Mouse (Mus musculus) gastrocnemius, postnatal 4 days (tissue): ENCODE results near the gene Gstt1. TPM values are rescaled to one million over a fixed set of nuclear protein-coding genes. Genes with fewer than 3 reads are reported as not detected.
"Not testable (repeated sequence)": the region's sequence is repeated elsewhere in the genome, so short reads cannot be mapped to it uniquely, and the experiment has no call there.

Source experiments
- DNase-seq, 2 experiments: peaks; one replicate each; pipeline ENCODE4 v3.0.0; 2021 to 2022; ENCODE audit warnings: low spot score in 2 of 2, mixed read lengths in 2 of 2
- total RNA-seq, 2 experiments: library from RNA; stranded (reverse); gene quantifications; 2 replicates each; pipeline ENCODE4 v1.2.3; 2021

Gstt1 gene
- total RNA-seq, 2 experiments from 2014 or later, result 10.2 to 11.8 TPM

DNA sequence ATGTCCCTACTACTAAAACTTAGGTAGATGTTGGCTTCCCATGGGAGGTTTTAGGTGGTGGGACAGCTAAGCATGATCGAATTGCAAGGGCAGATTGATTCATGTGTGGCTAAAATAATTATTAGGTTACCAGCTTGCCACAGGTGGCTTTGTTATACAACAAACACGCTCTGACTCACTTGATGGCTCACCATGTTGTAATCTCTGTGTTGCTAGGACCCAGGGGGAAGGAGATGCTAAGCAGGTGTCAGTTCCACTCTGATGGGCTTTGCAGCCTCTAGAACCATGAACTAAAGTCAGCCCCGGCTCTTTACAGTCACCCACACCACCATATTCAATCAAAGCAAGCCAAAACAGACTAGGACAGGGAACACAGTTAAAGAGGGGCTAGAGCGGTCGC, 21.5 kb upstream of the Gstt1 start:
- DNase-seq, result no peak

DNA sequence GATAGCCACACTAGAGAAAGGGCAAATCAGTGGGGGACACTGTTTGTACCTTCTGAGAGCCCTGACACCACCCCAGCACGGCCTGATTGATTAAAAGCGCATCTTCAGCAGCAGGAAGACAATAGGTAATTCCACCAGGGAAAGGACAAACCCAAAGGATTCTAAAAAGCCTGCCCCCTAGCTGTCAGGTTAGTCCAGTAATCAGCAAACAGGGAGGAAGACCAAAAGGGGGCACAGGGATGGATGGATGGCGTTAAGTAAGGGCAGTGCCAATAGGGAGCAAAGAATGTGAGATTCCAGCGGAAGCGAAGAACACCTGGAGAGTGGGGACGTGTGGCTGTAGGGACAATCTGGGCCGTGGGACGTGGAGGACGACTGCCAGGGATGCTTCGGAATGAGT, 20.3 kb upstream of the Gstt1 start:
- DNase-seq, result no peak

DNA sequence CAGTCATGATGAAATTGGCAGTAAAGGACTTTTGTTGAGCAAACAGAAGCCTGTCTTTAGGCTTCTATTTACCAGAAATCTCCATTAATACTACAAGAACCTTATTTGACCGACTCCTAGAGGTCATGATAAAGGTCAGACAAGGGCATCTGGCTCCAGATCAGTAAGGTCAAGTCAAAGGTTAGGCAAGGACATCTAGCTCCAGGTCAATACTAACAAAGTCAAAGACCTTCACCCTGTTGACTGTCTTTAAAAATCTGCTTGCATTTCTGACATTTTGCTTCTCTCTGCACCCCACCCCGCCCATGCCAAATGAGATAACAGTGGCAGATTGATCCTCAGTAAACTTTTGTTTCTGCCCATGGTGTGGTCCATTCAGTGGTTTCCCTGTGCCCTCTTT, 5.8 kb upstream of the Gstt1 start:
- no peak for DNase-seq

DNA sequence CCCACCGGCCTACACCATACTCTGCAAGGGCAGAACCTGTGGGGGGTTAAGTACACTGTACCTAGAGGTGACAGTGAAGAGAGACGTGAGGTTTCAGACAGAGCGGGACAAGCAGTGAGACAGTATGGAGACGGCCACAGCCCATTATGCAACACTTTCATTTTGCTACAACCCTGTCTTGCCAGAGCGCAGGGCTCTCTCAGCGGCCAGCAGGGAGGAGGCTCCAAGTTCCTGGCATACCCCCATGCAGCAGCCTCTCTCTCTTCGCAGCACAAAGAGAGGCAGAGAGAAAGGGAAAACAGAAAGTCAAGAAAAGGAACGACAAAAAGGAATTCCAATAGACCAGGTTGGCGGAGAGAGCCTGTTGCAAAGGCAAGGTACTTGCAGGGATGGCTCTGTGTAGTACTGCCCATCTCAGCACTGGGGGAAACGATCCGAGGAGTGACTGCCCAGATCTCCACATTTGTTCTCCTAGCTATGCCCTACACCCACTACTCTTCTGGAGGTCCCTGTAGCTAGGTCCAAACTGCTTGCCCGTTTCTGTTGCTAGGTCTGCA, 687 bp downstream of the Gstt1 start:
- peak in 1 of 2 experiments; percentile 56 for DNase-seq

DNA sequence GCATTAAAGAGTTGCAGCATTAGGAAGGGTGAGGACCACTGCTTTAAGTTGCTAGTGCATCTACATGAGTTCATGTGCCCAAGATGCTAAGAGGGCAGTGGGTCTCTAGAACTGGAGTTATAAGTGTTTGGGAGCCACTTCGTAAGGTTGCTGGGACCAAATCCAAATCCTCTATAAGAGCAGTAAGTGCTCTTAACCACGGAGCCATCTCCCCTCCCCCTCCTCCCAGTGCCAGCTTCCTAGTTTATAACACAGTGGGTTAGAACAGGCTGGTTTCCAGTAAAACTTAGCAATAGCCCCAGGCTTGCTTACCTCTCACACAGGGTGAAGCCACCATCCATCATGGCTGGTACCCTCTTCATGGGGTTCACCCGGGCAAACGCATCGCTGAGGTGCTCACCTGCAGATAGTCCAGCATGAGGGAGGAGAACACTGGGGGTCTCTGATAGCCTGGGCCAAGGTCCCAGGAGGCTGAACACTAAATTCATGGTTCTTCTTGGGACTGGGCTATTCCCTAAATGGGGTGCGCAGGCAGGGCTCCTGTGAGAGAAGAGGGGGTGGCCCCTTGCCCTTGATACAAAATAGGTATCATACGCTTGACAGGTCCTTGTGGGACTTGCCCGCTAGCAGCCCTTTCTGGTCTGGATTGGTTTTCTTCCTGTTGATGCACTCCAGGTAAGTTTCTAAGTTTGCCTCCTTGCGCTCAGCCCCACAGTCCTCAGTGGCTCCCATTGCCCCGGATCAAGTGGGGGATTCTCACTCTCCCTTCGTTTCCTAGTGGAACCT, 1.5 kb downstream of the Gstt1 start:
- no peak for DNase-seq

DNA sequence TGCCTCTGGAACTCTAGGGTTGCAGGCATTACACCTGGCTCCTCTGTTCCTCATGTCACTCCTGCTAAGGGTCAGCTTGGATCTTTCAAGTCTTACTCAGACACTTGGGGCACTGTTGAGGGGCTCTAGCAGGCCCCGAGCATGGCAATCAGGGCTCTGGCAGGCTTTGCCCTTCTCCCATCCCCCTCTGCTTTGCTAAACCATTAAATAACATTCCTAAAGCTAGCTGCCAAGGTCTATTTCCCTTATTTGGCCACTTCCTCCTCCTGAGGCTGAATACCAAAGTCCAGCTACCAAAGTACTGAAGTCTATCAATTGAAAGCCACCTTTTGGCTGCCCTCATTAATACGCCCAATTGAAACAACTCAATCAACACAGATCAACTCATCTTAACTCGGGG, 3.5 kb downstream of the Gstt1 start:
- no peak for DNase-seq

DNA sequence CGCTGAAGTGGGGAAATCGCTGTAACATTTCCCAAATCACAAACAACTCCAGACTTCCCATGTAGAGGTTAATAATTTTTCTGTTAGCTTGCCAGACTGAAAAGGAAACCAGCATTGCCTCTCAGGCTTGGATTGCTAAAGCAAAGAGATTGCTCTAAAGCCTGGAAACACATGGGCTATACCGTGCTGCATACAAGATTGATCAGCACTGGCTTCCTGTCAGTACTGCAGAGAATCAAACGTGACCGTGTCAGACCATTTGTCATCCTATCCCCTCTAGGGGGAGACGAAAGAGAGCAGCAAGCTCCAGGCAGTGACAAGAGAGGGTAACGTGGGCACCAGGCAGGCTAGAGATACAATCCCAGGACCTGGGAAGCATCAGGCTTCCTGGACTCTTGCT, 7.6 kb downstream of the Gstt1 start:
- no peak for DNase-seq

DNA sequence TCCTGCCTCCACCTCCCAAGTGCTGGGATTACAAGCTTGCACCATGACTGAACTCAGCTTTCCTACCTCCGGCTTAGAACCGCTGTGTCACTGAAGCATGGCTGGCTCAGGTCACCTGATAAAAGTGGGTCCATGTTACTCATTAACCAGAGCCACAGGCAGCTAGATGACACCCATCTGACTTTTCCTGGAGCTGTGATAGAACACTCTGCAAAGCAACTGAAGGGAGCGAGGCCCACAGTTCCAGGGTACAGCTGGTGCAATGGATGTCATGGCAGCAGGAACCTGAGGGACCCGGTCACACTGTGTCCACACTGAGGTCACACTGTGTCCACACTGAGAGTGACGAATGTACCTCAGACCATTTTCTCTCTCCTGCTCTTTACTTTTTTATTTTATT, 8.5 kb downstream of the Gstt1 start:
- DNase-seq, result no peak

DNA sequence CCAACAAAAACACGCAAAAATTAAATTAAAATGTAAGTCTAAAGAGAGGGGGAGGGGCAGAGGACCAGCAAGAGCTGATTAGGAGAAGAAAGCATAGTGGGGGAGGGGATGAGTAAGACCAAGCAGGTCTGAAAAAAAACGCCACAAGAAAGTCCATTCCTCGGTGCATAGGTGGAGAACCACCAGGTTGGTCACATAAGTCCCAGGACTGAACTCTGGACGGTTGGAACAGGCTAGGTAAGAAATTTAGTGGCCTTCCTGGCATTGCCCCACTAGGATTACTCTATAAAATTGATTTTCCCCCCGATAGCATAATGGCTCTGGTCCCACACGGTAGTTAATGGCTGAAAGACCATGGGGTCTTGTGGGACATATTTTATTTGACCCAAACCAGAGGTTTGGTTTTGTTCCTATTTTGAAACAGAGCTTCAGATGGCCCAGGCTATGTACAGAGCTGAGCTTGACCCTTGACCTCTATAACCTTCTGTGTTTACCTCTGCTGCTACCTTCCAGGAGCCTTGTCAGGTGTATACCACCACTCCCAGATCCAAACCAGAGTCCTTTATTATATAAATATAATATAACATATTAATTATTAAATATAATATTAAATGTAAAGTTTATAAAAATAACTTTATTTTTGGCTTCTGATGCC, 9.2 kb downstream of the Gstt1 start:
- DNase-seq, result no peak

DNA sequence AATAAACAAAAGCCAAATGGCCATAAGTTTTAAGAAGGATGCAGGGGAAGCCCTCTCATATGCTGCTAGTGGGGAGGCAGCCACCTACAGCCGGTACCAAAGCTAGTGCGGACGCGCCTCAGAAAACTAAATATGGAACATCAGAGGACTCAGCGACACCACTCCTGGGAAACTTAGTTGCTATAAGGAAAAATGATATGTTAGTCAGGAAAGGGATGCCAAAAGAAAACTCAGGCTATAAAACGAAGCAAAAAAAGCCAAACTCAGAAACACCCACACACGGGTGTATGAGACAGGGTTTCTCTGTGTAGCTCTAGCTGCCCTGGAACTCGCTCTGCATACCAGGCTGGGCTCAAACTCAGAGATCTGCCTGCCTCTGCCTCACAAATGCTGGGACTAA, 10.1 kb downstream of the Gstt1 start:
- no peak for DNase-seq

DNA sequence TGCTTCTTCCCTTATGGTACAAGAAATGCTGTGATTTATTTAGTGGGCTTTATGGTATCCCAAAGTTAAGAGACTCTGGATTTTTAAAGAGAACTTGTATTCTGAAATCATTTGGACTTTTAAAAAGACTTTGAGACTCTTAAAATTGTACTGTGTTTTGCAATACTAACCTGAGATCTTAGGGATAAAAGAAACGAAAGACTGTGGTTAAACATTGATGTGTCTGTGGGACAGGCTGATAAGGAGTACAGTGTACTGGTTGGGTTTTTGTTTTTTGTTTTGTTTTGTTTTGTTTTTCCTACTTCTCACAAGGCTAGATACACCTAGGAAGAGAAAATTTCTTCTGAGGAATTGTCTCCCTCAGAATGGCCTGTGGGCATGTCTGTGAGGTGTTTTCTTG, 12.9 kb downstream of the Gstt1 start:
- no peak for DNase-seq

DNA sequence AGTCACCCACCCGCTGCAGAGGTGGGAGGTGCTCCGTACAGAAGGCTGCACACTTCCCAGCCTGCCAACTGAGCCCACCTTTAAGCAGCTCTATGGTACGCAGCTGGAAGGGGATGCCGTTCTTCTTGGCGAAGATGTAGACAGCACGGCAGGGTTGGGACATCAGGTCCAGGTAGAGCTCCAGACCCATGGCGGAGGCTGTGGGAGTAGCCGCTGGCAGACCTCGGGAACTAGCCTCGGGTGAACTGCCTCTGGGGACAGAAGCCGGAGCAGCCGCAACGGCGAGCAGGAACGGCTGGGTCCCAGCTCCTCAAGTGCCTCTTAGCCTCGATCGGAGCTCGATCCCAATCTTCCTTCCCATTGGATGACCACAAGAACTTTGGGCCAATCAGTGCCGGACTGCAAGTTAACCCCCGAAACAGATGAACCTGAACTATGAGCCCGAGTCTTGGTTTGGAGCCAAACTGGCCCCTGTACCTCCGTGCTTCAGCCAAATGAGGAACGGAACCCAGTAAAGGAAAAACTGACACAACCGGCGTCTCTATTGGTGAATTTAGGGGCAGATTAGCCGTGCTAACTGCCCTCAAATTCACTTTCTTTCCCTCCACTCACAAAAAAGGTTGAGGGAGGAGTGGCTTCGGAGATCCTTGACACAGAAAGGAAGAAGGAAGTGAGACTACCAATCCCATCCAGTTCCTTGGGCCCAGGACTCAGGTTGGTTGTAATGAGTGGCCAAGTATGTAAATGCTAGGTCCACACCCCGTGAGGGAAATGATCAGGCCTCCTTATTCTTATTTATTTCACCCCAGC, 17.4 kb downstream of the Gstt1 start, which contains the start of the genes Gm20441 and Gstt3:
TSS of gene Gm20441 (minus strand) at position 186 of the 810 bp plus-strand sequence.
TSS of gene Gstt3 (minus strand) at position 646 of the 810 bp plus-strand sequence.
- peak; percentile 29 to 60 for DNase-seq

DNA sequence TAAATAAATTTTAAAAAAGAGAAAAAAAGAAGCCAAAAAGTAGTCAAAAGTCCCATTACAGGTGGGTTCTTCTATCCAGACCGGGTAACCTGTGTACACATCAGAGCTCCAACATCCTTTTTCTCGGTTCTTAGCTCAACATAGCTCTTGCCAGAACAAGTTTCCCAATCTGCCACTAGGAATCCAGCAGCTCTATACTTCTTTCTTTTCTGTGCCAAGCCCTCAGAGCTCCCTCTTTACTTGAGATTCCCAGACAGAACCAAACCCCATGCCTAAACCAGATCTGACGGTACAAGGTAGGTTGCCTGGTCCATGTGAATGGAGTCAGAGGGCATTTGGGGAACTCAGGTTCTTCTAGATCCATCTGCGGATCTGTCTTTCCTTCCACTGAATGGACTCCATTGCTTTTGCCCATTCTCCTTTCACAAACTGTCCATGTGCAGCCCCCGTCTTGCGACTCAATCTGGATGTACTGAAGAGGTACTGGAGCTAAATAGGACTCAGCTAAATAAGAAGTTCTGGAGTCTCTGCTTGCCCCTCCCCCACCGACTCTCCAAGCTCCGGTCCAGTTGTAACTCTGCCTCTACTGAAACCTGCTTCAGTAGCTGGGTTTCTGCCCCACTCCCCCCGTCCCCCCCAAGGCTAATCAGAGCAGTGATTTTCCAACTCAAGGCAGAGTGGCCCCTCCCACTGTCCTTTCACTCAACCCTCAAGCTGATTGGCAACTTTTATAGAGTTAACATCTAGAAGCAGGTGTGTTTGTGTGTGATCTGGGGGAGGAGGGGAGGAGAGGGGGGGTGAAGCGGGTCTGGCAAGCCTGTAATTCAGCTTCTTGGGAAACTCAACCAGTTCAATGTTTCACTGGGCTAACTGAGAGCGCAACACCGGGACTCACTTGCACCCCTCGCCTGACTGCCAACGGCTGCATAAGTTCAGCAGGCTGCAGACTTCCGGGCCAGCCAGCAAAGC, 18.9 kb downstream of the Gstt1 start:
- DNase-seq, result no peak

DNA sequence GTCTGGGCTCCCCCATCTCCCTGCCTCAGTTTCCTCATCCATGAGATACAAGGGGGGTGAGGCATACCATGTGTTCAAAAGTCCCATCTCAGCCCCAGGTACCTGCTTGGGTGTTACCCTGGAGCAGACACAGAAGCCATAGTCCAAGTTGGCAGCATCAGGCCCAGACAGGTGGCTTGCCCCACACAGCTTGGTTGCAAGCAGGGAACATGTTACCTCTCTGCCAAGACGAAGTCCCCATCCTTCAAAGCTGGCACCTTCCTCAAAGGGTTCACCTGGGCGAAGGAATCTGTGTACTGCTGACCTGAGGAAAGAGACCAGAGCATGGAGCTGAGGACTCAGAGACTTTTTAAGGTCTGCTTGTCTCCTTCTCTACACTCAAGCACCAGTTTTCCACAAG, 20.5 kb downstream of the Gstt1 start:
- DNase-seq, result no peak

DNA sequence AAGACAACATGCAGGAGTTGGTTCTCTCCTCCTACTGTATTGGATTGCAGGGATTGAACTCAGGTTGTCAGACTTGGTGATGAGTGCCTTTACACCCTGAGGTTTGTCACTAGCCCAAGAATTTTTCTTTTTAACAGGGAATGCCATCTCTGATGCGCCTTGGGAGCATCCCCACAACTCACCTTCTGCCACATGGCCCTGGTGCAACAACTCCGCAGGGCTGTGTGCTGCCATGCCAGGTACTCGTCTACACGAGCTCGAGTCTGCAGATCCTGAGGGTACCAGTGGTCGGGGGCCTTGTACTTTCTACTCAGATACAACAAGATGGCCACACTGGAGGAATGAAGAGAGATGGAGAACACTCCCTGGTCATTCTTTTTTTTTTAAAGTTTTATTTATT, 21.8 kb downstream of the Gstt1 start:
- DNase-seq, result no peak

DNA sequence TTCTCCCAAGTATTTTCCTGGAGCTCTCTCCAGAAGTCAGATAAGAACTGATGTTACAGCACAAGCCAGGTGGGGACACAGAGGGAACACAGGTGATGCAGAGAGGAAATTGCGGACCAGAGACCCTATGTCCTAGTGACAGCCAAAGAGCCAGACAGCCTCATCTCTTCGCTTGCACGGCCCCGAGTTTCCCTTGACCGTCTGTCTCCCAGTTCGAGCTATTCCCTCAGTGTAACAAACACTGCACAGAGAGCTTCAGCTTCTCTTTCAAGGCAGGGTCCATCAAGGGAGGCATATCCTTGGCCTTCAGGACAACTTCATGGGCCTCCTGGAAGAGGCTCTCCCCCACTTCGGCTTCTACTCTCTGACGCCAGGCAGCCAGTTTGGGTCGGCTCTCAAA, 23.8 kb downstream of the Gstt1 start:
- no peak for DNase-seq

DNA sequence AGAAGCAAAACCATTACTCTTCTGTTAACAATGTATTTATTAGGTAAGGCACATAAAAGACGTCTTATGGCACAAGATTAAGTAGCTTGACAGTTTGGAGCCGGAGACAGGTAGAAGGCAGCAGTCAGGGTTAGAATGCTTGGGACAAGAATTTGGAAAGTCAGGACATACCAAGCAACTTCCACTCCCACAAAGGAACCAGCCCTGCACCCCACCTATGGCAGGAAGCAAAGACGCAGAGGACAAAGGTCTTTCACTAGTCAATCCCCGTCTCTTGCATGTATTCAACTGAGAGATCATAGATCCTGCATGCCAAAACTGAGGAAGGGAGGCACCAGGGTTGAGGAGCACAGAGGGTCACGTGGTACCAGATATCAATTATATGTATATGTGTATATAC, 24.3 kb downstream of the Gstt1 start:
- no peak for DNase-seq

DNA sequence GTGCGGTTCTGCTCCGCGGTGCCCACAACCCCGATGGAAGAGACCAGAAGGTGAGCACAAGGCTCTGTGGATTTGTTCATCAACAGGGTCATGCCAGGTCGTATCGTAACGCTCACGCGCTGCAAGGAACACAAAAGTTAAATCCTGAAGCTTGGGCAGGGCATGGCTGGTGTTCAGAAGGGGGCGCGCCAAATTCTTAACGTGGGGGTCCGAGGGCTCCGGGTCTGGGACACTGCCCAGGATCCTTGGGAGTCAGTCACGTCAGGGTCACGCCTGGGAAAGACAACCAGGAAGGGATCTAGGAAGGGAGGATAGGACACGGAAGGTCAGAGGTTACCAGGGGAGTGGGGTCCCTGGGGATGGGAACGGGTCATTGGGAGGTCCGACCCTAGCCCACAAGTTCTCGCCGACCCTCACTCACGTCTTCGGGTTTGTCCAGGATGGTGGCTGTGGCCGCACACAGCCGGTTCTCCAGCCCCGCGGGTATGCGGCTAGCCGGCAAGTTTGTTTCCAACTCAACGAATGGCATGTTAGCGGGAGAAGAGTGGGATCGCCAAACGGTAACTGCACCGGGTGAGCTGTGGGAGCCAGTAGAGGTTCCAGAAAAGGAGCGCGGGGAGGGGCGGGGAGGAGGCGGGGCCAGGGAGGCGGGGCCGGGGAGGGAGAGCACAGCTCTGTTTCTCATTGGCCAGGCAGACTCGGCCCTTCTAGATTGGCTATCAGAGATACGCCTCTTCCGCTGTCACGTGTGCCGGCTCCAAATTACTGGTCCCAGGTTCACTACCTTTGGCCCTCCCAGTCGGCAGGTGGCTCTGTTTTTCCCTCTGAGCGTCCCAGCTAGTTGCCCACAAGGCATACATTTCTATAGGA, 25.4 kb downstream of the Gstt1 start, which contains the start of gene Ddt:
TSS of gene Ddt (minus strand) at position 620 of the 870 bp plus-strand sequence.
- peak; percentile 68 to 86 for DNase-seq

DNA sequence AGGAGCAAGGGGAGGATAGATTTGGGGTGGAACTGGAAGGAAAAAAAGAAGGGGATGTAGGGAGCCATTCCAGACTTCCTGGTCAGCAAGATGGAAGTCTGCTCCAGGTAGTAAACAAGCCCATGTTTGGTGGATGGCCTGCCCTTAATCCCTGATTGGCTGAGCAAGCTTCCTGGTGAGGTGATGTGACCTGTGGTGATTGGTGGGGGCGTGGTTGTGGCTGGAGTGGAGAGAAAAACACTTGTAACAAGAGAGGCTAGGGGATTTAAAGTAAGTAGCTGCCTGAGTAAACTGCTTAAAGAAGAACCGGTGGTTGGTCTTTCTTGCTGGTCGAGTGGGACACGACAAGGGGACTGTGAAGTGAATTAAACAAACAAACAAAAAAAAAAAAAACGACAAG, 30.6 kb downstream of the Gstt1 start:
- DNase-seq, result not testable (repeated sequence)
